Mouse (Mus musculus) monocyte, adult 5-6 weeks (primary cell): ENCODE results near the gene Itgb1bp2. TPM values are rescaled to one million over a fixed set of nuclear protein-coding genes. Genes with fewer than 3 reads are reported as not detected.

Source experiments
- total RNA-seq: library from RNA; stranded (forward); fragments of 200-1000, 200-491, 200-594 nt; gene quantifications from 3 replicates; pipeline ENCODE4 v1.2.3, GENCODE M21; 2017

Gene Itgb1bp2
- total RNA-seq, 1 experiment from 2014 or later: not detected

Other genes with a start within 250 kb of the Itgb1bp2 start
- gene Snx12, start 226.5 kb upstream of the Itgb1bp2 start, total RNA-seq: 47.5 to 52.9 TPM (median 49.3 TPM) in 3 replicates
- 14.0 to 20.8 TPM (median 14.5 TPM) in 3 replicates for gene Foxo4, start 194.6 kb upstream of the Itgb1bp2 start, total RNA-seq
- 10.8 to 15.8 TPM (median 13.4 TPM) in 3 replicates for gene Gm614, start 185.1 kb upstream of the Itgb1bp2 start, total RNA-seq
- 206 to 400 TPM (median 270 TPM) in 3 replicates for gene Il2rg, start 180.8 kb upstream of the Itgb1bp2 start, total RNA-seq
- gene Gm20489, start 180.1 kb upstream of the Itgb1bp2 start, total RNA-seq: not detected in 3 replicates
- gene Med12, start 175.1 kb upstream of the Itgb1bp2 start, total RNA-seq: 42.5 to 73.8 TPM (median 57.7 TPM) in 3 replicates
- 1.2 TPM in 1 of 3 replicates, not detected in the others for gene Nlgn3, start 149.9 kb upstream of the Itgb1bp2 start, total RNA-seq
- not detected in 3 replicates for gene Gjb1, start 72.7 kb upstream of the Itgb1bp2 start, total RNA-seq
- gene Zmym3, start 28.2 kb upstream of the Itgb1bp2 start, total RNA-seq: 11.0 to 35.3 TPM (median 11.1 TPM) in 3 replicates
- gene Nono, start 19.8 kb upstream of the Itgb1bp2 start, total RNA-seq: 308 to 348 TPM (median 324 TPM) in 3 replicates
- gene Taf1, start 83.6 kb downstream of the Itgb1bp2 start, total RNA-seq: 55.4 to 102 TPM (median 69.7 TPM) in 3 replicates
- gene Ogt, start 191.0 kb downstream of the Itgb1bp2 start, total RNA-seq: 97.1 to 210 TPM (median 107 TPM) in 3 replicates